ENCODE assay signal across 1 mouse cellular context in genomic region chr5:112253169-112253568, GRCm38 (mm10).
TF ChIP-seq lines count a peak whose summit lies in the region.

No protein-coding gene starts in this region.

TF ChIP-seq in MEL, 35 proteins besides CTCF, POLR2A, EP300 and RAD21 (continued from another document):
- TF ChIP-seq ZNF384 (IDR thresholded peaks at IDR 0.05; ENCODE audit: low read depth, low read length) (no peak), MYB (IDR thresholded peaks at IDR 0.05; ENCODE audit: low read depth, low read length) (no peak), BHLHE40 (IDR thresholded peaks at IDR 0.05; ENCODE audit: borderline replicate concordance, low read depth, low read length) (peak; percentile 85), RCOR1 (IDR thresholded peaks at IDR 0.05; ENCODE audit: low read depth, low read length) (0 out of 2 replicates have a peak, but pooled peaks have one; percentile 7), GABPA (IDR thresholded peaks at IDR 0.05; ENCODE audit: low read depth, low read length) (no peak), ZMIZ1 (IDR thresholded peaks at IDR 0.05; ENCODE audit: low read depth, low read length) (no peak), POLR2AphosphoS5 (IDR thresholded peaks at IDR 0.05; ENCODE audit: borderline replicate concordance, low read depth, low read length) (no peak), MAFK (IDR thresholded peaks at IDR 0.05; ENCODE audit: borderline replicate concordance, low read depth, low read length) (no peak), HCFC1 (IDR thresholded peaks at IDR 0.05; ENCODE audit: low read depth, low read length) (no peak), TCF12 (IDR thresholded peaks at IDR 0.05; ENCODE audit: low read depth, low read length) (0 out of 2 replicates have a peak, but pooled peaks have one; percentile 27), KAT2A (conservative IDR thresholded peaks at IDR 0.05; ENCODE audit: low read depth, low read length) (no peak)
